22 mouse cellular contexts compared by ENCODE assay signal in the genomic region with DNA sequence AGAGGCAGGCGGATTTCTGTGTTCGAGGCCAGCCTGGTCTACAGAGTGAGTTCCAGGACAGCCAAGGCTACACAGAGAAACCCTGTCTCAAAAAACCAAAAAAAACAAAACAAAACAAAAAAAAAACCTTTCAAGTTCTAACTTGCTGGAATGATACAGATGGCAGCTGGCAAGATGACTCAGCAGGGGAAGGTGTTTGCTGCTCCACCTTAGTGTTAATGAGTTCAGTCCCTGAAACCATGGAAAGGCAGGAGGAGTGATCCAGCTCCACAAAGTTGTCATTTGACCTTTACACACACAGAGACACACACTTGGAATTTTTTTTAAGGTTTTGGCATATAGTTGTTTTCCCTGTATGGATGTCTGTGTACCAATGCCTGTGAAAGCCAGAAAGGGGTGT. TPM values are rescaled to one million over a fixed set of nuclear protein-coding genes. Genes with fewer than 3 reads are reported as not detected.
"Had no signal": no experiment of that assay in that cellular context is flagged by ENCODE, and none has a peak within 500 bp of the region (broad histone marks: within the 10 kb centered on the region; RNA-seq: fewer than 3 reads in every experiment).

No protein-coding gene starts in this region.

RNA-seq across cellular contexts. Expression of a gene that starts 16.9 kb away (rescaled TPM):
- total RNA-seq: layer of hippocampus, adult 2 months; layer of hippocampus, postnatal 25 days; left cerebral cortex, postnatal 25 days; midbrain, postnatal 0 days had no signal
- polyA plus RNA-seq: kidney, adult 2 months; kidney, embryonic 14.5 days; kidney, postnatal 0 days; large intestine, adult 2 months; limb, embryonic 10.5 days; liver, adult 2 months; lung, adult 2 months; lung, embryonic 16.5 days; midbrain, embryonic 11.5 days; midbrain, embryonic 14.5 days; neural tube, embryonic 11.5 days; neural tube, embryonic 14.5 days; small intestine, adult 2 months; spleen, adult 2 months; stomach, embryonic 16.5 days; thymus, adult 2 months had no signal

RNA-seq across cellular contexts. Expression of a gene that starts 58.3 kb away (rescaled TPM):
- total RNA-seq: megakaryocyte progenitor cell, adult 5-6 weeks; megakaryocyte-erythroid progenitor cell, adult 5-6 weeks; midbrain, postnatal 0 days had no signal
- polyA plus RNA-seq: neural tube, embryonic 11.5 days; neural tube, embryonic 14.5 days; spleen, adult 2 months had no signal
